Mouse (Mus musculus) hindbrain, embryonic 15.5 days (tissue): ENCODE measurements around the gene Btnl2. TPM values are rescaled to one million over a fixed set of nuclear protein-coding genes. Genes with fewer than 3 reads are reported as not detected.
A peak's percentile ranks its signal among the peaks of the same experiment; 100 is the strongest.

Experiments used
- ATAC-seq: fragments of 200-750 bp; cut with Nextera tagmentation; 2 replicates; pipeline ENCODE4 v1.8.0; 2017; ENCODE audit warnings: low read depth, moderate number of reproducible peaks, moderate TSS enrichment; ENCODE audit not compliant: low FRiP score
- H3K27ac ChIP-seq: fragments of 300-500 bp; sonication (generic); replicated peaks from 2 replicates; pipeline ENCODE4 v1.5.1; 2015; ENCODE audit warnings: mild to moderate bottlenecking, inconsistent platforms
- H3K27me3 ChIP-seq: fragments of 300-500 bp; sonication (generic); 2 replicates; pipeline ENCODE4 v1.6.1; 2015; ENCODE audit warnings: control low read depth, inconsistent platforms
- H3K36me3 ChIP-seq: fragments of 300-500 bp; sonication (generic); 2 replicates; pipeline ENCODE4 v1.6.1; 2015; ENCODE audit warnings: control low read depth, inconsistent platforms
- H3K4me1 ChIP-seq: fragments of 300-500 bp; sonication (generic); replicated peaks from 2 replicates; pipeline ENCODE4 v1.6.1; 2015; ENCODE audit warnings: control low read depth, inconsistent platforms
- H3K4me2 ChIP-seq: fragments of 300-500 bp; sonication (generic); 2 replicates; pipeline ENCODE4 v1.6.1; 2015; ENCODE audit warnings: moderate library complexity, mild to moderate bottlenecking, inconsistent platforms
- H3K4me3 ChIP-seq: fragments of 300-500 bp; sonication (generic); 2 replicates; pipeline ENCODE4 v1.5.1; 2015; ENCODE audit warnings: mild to moderate bottlenecking, inconsistent platforms
- H3K9ac ChIP-seq: fragments of 300-500 bp; sonication (generic); 2 replicates; pipeline ENCODE4 v1.6.1; 2015; ENCODE audit warnings: inconsistent platforms
- H3K9me3 ChIP-seq: fragments of 300-500 bp; sonication (generic); 2 replicates; pipeline ENCODE4 v1.6.1; 2016; ENCODE audit warnings: control low read depth, inconsistent platforms
- WGBS: fragments of 180-500 bp; shearing (Covaris S2); methylation state at CpG from one replicate; pipeline ENCODE4 v1.1.7; 2015; 5-methylcytosine and 5-hydroxymethylcytosine counted together
- polyA plus RNA-seq: library from polyadenylated mRNA; unstranded; fragments of >200 nt; fragmentation: Nextera tagmentation; extraction: Ambion mirVana; gene quantifications from 2 replicates; pipeline ENCODE4 v1.2.1, GENCODE M21; 2015

Gene Btnl2
- polyA plus RNA-seq, 1 experiment from 2014 or later: 0.05 TPM

GRCm38 (mm10) chr17:34384699-34385098 is 30.1 kb downstream of the Btnl2 start:
- Histone ChIP-seq H3K27ac (no peak overlapping the region), H3K36me3 (no peaks in the 10 kb centered on the region), H3K9me3 (no peaks in the 10 kb centered on the region), H3K4me1 (no peaks in the 10 kb centered on the region), H3K9ac (no peak overlapping the region), H3K4me2 (no peak overlapping the region), H3K4me3 (no peak overlapping the region), H3K27me3 (no peaks in the 10 kb centered on the region)
- 62% methylated on average over 3 of the region's 3 CpGs for WGBS
- no peak for ATAC-seq

- no peak overlapping the region for H3K4me2 ChIP-seq
- H3K4me3 ChIP-seq: no peak overlapping the region
- no peak for ATAC-seq
- no peak overlapping the region for H3K9ac ChIP-seq
- H3K27me3 ChIP-seq: no peaks in the 10 kb centered on the region
- 69% methylated on average over 2 of the region's 2 CpGs for WGBS
- no peaks in the 10 kb centered on the region for H3K36me3 ChIP-seq
- H3K27ac ChIP-seq: no peak overlapping the region
- no peaks in the 10 kb centered on the region for H3K9me3 ChIP-seq
- H3K4me1 ChIP-seq: no peaks in the 10 kb centered on the region
Measured at GRCm38 (mm10) chr17:34386656-34387055, 32.0 kb downstream of the Btnl2 start.

GRCm38 (mm10) chr17:34388513-34388912 is 33.9 kb downstream of the Btnl2 start:
- no peaks in the 10 kb centered on the region for H3K36me3 ChIP-seq
- H3K27me3 ChIP-seq: no peaks in the 10 kb centered on the region
- no peak overlapping the region for H3K4me2 ChIP-seq
- no peak overlapping the region for H3K4me3 ChIP-seq
- ATAC-seq: no peak
- no peaks in the 10 kb centered on the region for H3K9me3 ChIP-seq
- WGBS: 35% methylated on average over 4 of the region's 4 CpGs
- peaks cover 5% of the 10 kb centered on the region; the same call in 1 of the 2 replicates for H3K4me1 ChIP-seq
- no peak overlapping the region for H3K27ac ChIP-seq
- no peak overlapping the region for H3K9ac ChIP-seq

GRCm38 (mm10) chr17:34391507-34391906 is 36.9 kb downstream of the Btnl2 start:
- no peak for ATAC-seq
- 82% methylated on average over 7 of the region's 7 CpGs for WGBS
- Histone ChIP-seq H3K36me3 (no peaks in the 10 kb centered on the region), H3K9ac (no peak overlapping the region), H3K27me3 (no peaks in the 10 kb centered on the region), H3K4me3 (no peak overlapping the region), H3K4me2 (peak overlapping the region; percentile 88; the same call in 1 of the 2 replicates), H3K9me3 (no peaks in the 10 kb centered on the region), H3K4me1 (peaks cover 5% of the 10 kb centered on the region; the same call in 1 of the 2 replicates), H3K27ac (no peak overlapping the region)

GRCm38 (mm10) chr17:34392321-34392720 is 37.7 kb downstream of the Btnl2 start:
- ATAC-seq: peak; percentile 69; the same call in 1 of the 2 replicates
- Histone ChIP-seq H3K27ac (no peak overlapping the region), H3K9me3 (no peaks in the 10 kb centered on the region), H3K4me2 (peak overlapping the region; percentile 88), H3K36me3 (no peaks in the 10 kb centered on the region), H3K4me1 (peaks cover 5% of the 10 kb centered on the region; the same call in 1 of the 2 replicates), H3K27me3 (no peaks in the 10 kb centered on the region), H3K9ac (peak overlapping the region; percentile 36; the same call in 1 of the 2 replicates), H3K4me3 (peak overlapping the region; percentile 46)
- 6% methylated on average over 24 of the region's 24 CpGs for WGBS

GRCm38 (mm10) chr17:34397357-34397756 is 42.7 kb downstream of the Btnl2 start:
- H3K4me1 ChIP-seq: peaks cover 5% of the 10 kb centered on the region; the same call in 1 of the 2 replicates
- WGBS: 75% methylated on average over 5 of the region's 5 CpGs
- H3K4me2 ChIP-seq: no peak overlapping the region
- H3K27ac ChIP-seq: no peak overlapping the region
- H3K9me3 ChIP-seq: no peaks in the 10 kb centered on the region
- H3K27me3 ChIP-seq: no peaks in the 10 kb centered on the region
- H3K36me3 ChIP-seq: no peaks in the 10 kb centered on the region
- no peak for ATAC-seq
- H3K4me3 ChIP-seq: no peak overlapping the region
- no peak overlapping the region for H3K9ac ChIP-seq

GRCm38 (mm10) chr17:34398058-34398710 is 43.6 kb downstream of the Btnl2 start:
- Histone ChIP-seq H3K36me3 (no peaks in the 10 kb centered on the region), H3K4me3 (peak overlapping the region; percentile 51), H3K9ac (peak overlapping the region; percentile 69; the same call in 1 of the 2 replicates), H3K4me2 (peak overlapping the region; percentile 61), H3K27ac (peak overlapping the region; percentile 97), H3K27me3 (no peaks in the 10 kb centered on the region), H3K9me3 (no peaks in the 10 kb centered on the region), H3K4me1 (peaks cover 4% of the 10 kb centered on the region; the same call in 1 of the 2 replicates)
- peak; percentile 83 for ATAC-seq
- 14% methylated on average over 9 of the region's 9 CpGs for WGBS

- WGBS: 17% methylated on average over 34 of the region's 34 CpGs
- peak; percentile 97 for ATAC-seq
- Histone ChIP-seq H3K27me3 (no peaks in the 10 kb centered on the region), H3K4me2 (peak within 1 kb of the TSS; percentile 61), H3K9me3 (no peaks in the 10 kb centered on the region), H3K4me1 (peaks cover 4% of the 10 kb centered on the region; the same call in 1 of the 2 replicates), H3K9ac (peak within 1 kb of the TSS; percentile 69), H3K36me3 (no peaks in the 10 kb centered on the region), H3K4me3 (peak within 1 kb of the TSS; percentile 51), H3K27ac (peak within 1 kb of the TSS; percentile 97)
Measured at GRCm38 (mm10) chr17:34398711-34399393, 44.2 kb downstream of the Btnl2 start, which contains the start of gene BC051142. TSS of gene BC051142 (plus strand) at chr17:34398820.

- Histone ChIP-seq H3K4me2 (peak overlapping the region; percentile 61), H3K4me1 (peaks cover 4% of the 10 kb centered on the region; the same call in 1 of the 2 replicates), H3K9me3 (no peaks in the 10 kb centered on the region), H3K4me3 (peak overlapping the region; percentile 51), H3K36me3 (no peaks in the 10 kb centered on the region), H3K27me3 (no peaks in the 10 kb centered on the region), H3K9ac (peak overlapping the region; percentile 69; the same call in 1 of the 2 replicates), H3K27ac (peak overlapping the region; percentile 97)
- 39% methylated on average over 4 of the region's 4 CpGs for WGBS
- ATAC-seq: no peak
Measured at GRCm38 (mm10) chr17:34399394-34399715, 44.7 kb downstream of the Btnl2 start.

- Histone ChIP-seq H3K4me2 (no peak overlapping the region), H3K4me1 (no peaks in the 10 kb centered on the region), H3K27me3 (0 out of 2 replicates have a peak, but pooled peaks cover 3% of the 10 kb centered on the region), H3K27ac (no peak overlapping the region), H3K9me3 (no peaks in the 10 kb centered on the region), H3K4me3 (no peak overlapping the region), H3K9ac (no peak overlapping the region), H3K36me3 (no peaks in the 10 kb centered on the region)
- 20% methylated on average over 6 of the region's 6 CpGs for WGBS
- peak; percentile 78 for ATAC-seq
Measured at GRCm38 (mm10) chr17:34411117-34411516, 56.5 kb downstream of the Btnl2 start.
